ENCODE assay signal across 9 mouse cellular contexts in the genomic region with DNA sequence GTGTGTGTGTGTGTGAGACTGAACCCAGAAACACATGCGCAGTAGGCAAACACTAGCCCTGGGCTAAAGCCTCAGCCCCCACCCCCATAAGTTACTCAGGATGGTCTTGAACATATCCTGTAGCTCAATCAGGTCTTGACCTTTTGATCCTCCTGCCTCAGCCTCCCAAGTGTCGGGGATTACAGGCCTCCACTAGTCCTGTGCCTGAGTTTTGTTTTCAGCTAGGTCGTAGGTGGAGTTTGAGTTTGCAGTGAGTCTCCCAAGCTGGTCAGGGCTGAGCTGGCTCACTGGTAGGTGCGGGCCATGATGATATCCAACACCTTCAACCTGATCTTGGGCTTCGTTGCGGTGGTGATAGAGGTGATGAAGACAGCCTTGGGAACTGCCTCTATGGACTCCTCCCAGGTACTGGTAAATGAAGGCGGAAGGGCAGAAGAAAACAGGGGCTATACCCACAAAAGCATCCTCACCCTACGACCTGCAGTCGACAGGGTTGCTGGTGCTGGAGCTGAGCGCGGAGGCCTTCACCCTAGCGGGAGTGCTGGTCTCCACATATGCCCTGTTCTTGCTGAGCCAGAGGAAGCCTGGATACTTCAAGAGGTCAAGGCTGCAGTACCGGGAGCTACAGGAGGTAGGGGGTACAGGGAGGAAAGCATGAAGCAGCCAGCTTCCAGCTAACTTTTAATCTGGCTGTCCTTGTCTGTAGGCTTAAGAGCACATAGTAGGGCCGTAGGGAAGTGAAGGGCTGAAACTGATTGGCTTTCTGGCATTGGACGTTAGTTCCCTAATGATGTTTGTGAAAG. TPM values are rescaled to one million over a fixed set of nuclear protein-coding genes. Genes with fewer than 3 reads are reported as not detected.
A peak's percentile ranks its signal among the peaks of the same experiment; 100 is the strongest.
DNase-seq lines count a peak whose midpoint lies in the region; ATAC-seq and TF ChIP-seq lines count a peak whose summit lies in the region.
"Had no signal": no experiment of that assay in that cellular context is flagged by ENCODE, and none has a peak within 500 bp of the region (broad histone marks: within the 10 kb centered on the region; RNA-seq: fewer than 3 reads in every experiment).

No protein-coding gene starts in this region.

- peak overlapping the region; percentile 86 for H3K9ac ChIP-seq in heart, embryonic 12.5 days
- peak overlapping the region; percentile 88 for H3K9ac ChIP-seq in MEL (ENCODE audit: control insufficient read depth, low read depth, low read length, poor library complexity, severe bottlenecking)
- no peak overlapping the region for H3K9ac ChIP-seq in heart, postnatal 0 days (replicated peaks; ENCODE audit: low read depth, low read length)
- H3K9ac ChIP-seq in midbrain, embryonic 12.5 days (replicated peaks) = peak overlapping the region; percentile 78

- H3K4me3 ChIP-seq in heart, embryonic 12.5 days = peak overlapping the region; percentile 60
- peak overlapping the region; percentile 77 to 84; a peak in 3 of 4 replicates for H3K4me3 ChIP-seq in MEL (ENCODE audit: control insufficient read depth in 1 of 2, insufficient read depth in 1 of 2, low read depth in 2 of 2, low read length in 2 of 2)
- no peak overlapping the region for H3K4me3 ChIP-seq in heart, postnatal 0 days (ENCODE audit: low read depth, low read length)
- peak overlapping the region; percentile 59 for H3K4me3 ChIP-seq in midbrain, embryonic 12.5 days

- DNase-seq in heart, adult 9 months (ENCODE audit: low spot score in 2 of 2) = no peak
- peak; percentile 25 for DNase-seq in MEL (ENCODE audit: low read depth, low spot score)
- no peak for DNase-seq in heart, postnatal 0 days (ENCODE audit: low spot score)
- no peak for DNase-seq in embryo, embryonic 10 days (ENCODE audit: low spot score)
- no peak for DNase-seq in lung, postnatal 4 days

- H3K4me1 ChIP-seq in heart, embryonic 12.5 days (replicated peaks) = peaks cover 58% of the 10 kb centered on the region
- peaks cover 3 to 40% of the 10 kb centered on the region in 2 experiments; a peak in 3 of 4 replicates for H3K4me1 ChIP-seq in MEL (ENCODE audit: control insufficient read depth in 1 of 2, insufficient read depth in 2 of 2, low read length in 2 of 2)
- peaks cover 39% of the 10 kb centered on the region for H3K4me1 ChIP-seq in heart, postnatal 0 days (ENCODE audit: control insufficient read depth, insufficient read depth)
- H3K4me1 ChIP-seq in midbrain, embryonic 12.5 days = peaks cover 59% of the 10 kb centered on the region

- H3K4me2 ChIP-seq in heart, embryonic 12.5 days = peak overlapping the region; percentile 71
- H3K4me2 ChIP-seq in heart, postnatal 0 days (ENCODE audit: low read depth, low read length) = peak overlapping the region; percentile 71
- H3K4me2 ChIP-seq in midbrain, embryonic 12.5 days (replicated peaks) = peak overlapping the region; percentile 56

- TF ChIP-seq EP300 in MEL (IDR thresholded peaks at IDR 0.05; ENCODE audit: low read depth in 1 of 2, low read length in 2 of 2) = no peak
- TF ChIP-seq EP300 in heart, postnatal 0 days (IDR thresholded peaks at IDR 0.05; ENCODE audit: low read depth) = no peak

- H3K27ac ChIP-seq in heart, embryonic 12.5 days (ENCODE audit: poor library complexity, severe bottlenecking) = no peak overlapping the region
- H3K27ac ChIP-seq in MEL (ENCODE audit: control insufficient read depth, low read depth, low read length) = no peak overlapping the region
- H3K27ac ChIP-seq in heart, postnatal 0 days (ENCODE audit: low read depth) = peak overlapping the region; percentile 99; the same call in 1 of the 2 replicates
- peak overlapping the region; percentile 98; the same call in 1 of the 2 replicates for H3K27ac ChIP-seq in midbrain, embryonic 12.5 days (replicated peaks)

- no peaks in the 10 kb centered on the region for H3K36me3 ChIP-seq in heart, embryonic 12.5 days
- H3K36me3 ChIP-seq in MEL (ENCODE audit: control insufficient read depth in 1 of 2, insufficient read depth in 2 of 2, low read length in 2 of 2) = peaks cover 0 to 23% of the 10 kb centered on the region in 2 experiments; a peak in 2 of 4 replicates
- no peaks in the 10 kb centered on the region for H3K36me3 ChIP-seq in heart, postnatal 0 days (replicated peaks; ENCODE audit: control insufficient read depth, insufficient read depth, low read length)
- H3K36me3 ChIP-seq in midbrain, embryonic 12.5 days = no peaks in the 10 kb centered on the region

- 83% methylated on average over 15 of the region's 15 CpGs for WGBS in heart, embryonic 12.5 days
- 89% methylated on average over 15 of the region's 15 CpGs for WGBS in heart, postnatal 0 days
- WGBS in midbrain, embryonic 12.5 days = 86% methylated on average over 15 of the region's 15 CpGs

- H3K79me2 ChIP-seq in MEL (ENCODE audit: control insufficient read depth, insufficient read depth, low read length, poor library complexity) = peaks cover 14% of the 10 kb centered on the region

- TF ChIP-seq CTCF in MEL (IDR thresholded peaks at IDR 0.05 in 2 of 3, conservative IDR thresholded peaks at IDR 0.05 in 1 of 3; ENCODE audit: control insufficient read depth in 1 of 3, insufficient read depth in 1 of 3, low read depth in 2 of 3, low read length in 3 of 3, poor library complexity in 1 of 3, severe bottlenecking in 1 of 3) = no peak
- TF ChIP-seq CTCF in heart, postnatal 0 days (IDR thresholded peaks at IDR 0.05; ENCODE audit: low read depth) = no peak

- no peaks in the 10 kb centered on the region for H3K27me3 ChIP-seq in heart, embryonic 12.5 days (replicated peaks)
- no peaks in the 10 kb centered on the region for H3K27me3 ChIP-seq in MEL (ENCODE audit: control insufficient read depth in 1 of 2, insufficient read depth in 2 of 2, low read length in 2 of 2)
- no peaks in the 10 kb centered on the region for H3K27me3 ChIP-seq in heart, postnatal 0 days (ENCODE audit: control insufficient read depth, insufficient read depth, low read length)
- H3K27me3 ChIP-seq in midbrain, embryonic 12.5 days = no peaks in the 10 kb centered on the region

- no peak for ATAC-seq in heart, embryonic 12.5 days (ENCODE audit: insufficient number of reproducible peaks, low FRiP score)
- ATAC-seq in heart, postnatal 0 days (ENCODE audit: insufficient read depth, low read depth) = no peak
- no peak for ATAC-seq in midbrain, embryonic 12.5 days (ENCODE audit: low FRiP score, low read depth)
- no peak for ATAC-seq in activated CD4-positive, CD25-positive, alpha-beta regulatory T cell, adult 4 months

- H3K9me3 ChIP-seq in heart, embryonic 12.5 days (replicated peaks) = no peaks in the 10 kb centered on the region
- no peaks in the 10 kb centered on the region for H3K9me3 ChIP-seq in MEL (replicated peaks; ENCODE audit: insufficient read depth, low read length)
- no peaks in the 10 kb centered on the region for H3K9me3 ChIP-seq in heart, postnatal 0 days (replicated peaks; ENCODE audit: control insufficient read depth, low read length)
- no peaks in the 10 kb centered on the region for H3K9me3 ChIP-seq in midbrain, embryonic 12.5 days

- no peak for TF ChIP-seq RAD21 in MEL (IDR thresholded peaks at IDR 0.05; ENCODE audit: low read depth, low read length)

- TF ChIP-seq POLR2A in MEL (IDR thresholded peaks at IDR 0.05; ENCODE audit: control insufficient read depth in 1 of 2, insufficient read depth in 1 of 2, low read depth in 1 of 2, low read length in 2 of 2, poor library complexity in 1 of 2) = no peak

TF ChIP-seq in MEL, 35 proteins besides CTCF, POLR2A, EP300 and RAD21 (continues in another document):
- TF ChIP-seq USF1 (IDR thresholded peaks at IDR 0.05; ENCODE audit: low read depth, low read length) = no peak

RNA-seq across cellular contexts. Expression of a gene that starts 2.1 kb away (rescaled TPM):
- polyA plus RNA-seq in heart, embryonic 12.5 days (2016; fragmentation: Nextera tagmentation; extraction: Ambion mirVana) = 21.5 and 23.6 TPM in 2 replicates
- total RNA-seq in MEL (2012; rRNA removed) = 32.1 and 36.3 TPM in 2 replicates
- polyA plus RNA-seq in MEL (2012; ENCODE audit: insufficient read depth in 1 of 2, insufficient read length in 2 of 2, low read depth in 1 of 2, low replicate concordance in 2 of 2, missing spikeins in 1 of 2) = 10 to 100 TPM in 1 of 2 experiments, not detected in 1; 46.9 TPM
- 41.2 and 51.6 TPM in 2 replicates for total RNA-seq in heart, postnatal 0 days (2014; rRNA removed; ENCODE audit: low replicate concordance)
- 12.7 and 13.9 TPM in 2 replicates for polyA plus RNA-seq in heart, postnatal 0 days (2015; fragmentation: Nextera tagmentation; extraction: Ambion mirVana)
- 111 and 112 TPM in 2 replicates for polyA plus RNA-seq in midbrain, embryonic 12.5 days (2016; fragmentation: Nextera tagmentation; extraction: Ambion mirVana)
- 1 to 10 TPM; 1.9 to 2.2 TPM for polyA plus RNA-seq in activated CD4-positive, CD25-positive, alpha-beta regulatory T cell, adult 4 months (2017; shearing (Covaris generic))

RNA-seq across cellular contexts. Expression of a gene that starts 3.0 kb away (rescaled TPM):
- 0.50 and 0.80 TPM in 2 replicates for polyA plus RNA-seq in heart, embryonic 12.5 days (2016; fragmentation: Nextera tagmentation; extraction: Ambion mirVana)
- total RNA-seq in MEL (2012; rRNA removed) = 0.39 and 0.46 TPM in 2 replicates
- polyA plus RNA-seq in MEL (2012; ENCODE audit: insufficient read depth in 1 of 2, insufficient read length in 2 of 2, low read depth in 1 of 2, low replicate concordance in 2 of 2, missing spikeins in 1 of 2) = 1 to 10 TPM in 1 of 2 experiments, not detected in 1; 3.6 TPM
- total RNA-seq in heart, postnatal 0 days (2014; rRNA removed; ENCODE audit: low replicate concordance) = 0.57 TPM in 1 of 2 replicates, not detected in the other
- 0.18 and 1.0 TPM in 2 replicates for polyA plus RNA-seq in heart, postnatal 0 days (2015; fragmentation: Nextera tagmentation; extraction: Ambion mirVana)
- polyA plus RNA-seq in midbrain, embryonic 12.5 days (2016; fragmentation: Nextera tagmentation; extraction: Ambion mirVana) = 1.0 and 2.1 TPM in 2 replicates
- under 1 TPM in 1 of 2 experiments, not detected in 1; 0.98 TPM for polyA plus RNA-seq in activated CD4-positive, CD25-positive, alpha-beta regulatory T cell, adult 4 months (2017; shearing (Covaris generic))

RNA-seq across cellular contexts. Expression of a gene that starts 23.8 kb away (rescaled TPM):
- polyA plus RNA-seq in heart, embryonic 12.5 days (2016; fragmentation: Nextera tagmentation; extraction: Ambion mirVana) = not detected in 2 replicates
- not detected in 2 replicates for total RNA-seq in MEL (2012; rRNA removed)
- polyA plus RNA-seq in MEL (2012; ENCODE audit: insufficient read depth in 1 of 2, insufficient read length in 2 of 2, low read depth in 1 of 2, low replicate concordance in 2 of 2, missing spikeins in 1 of 2) = not detected
- total RNA-seq in heart, postnatal 0 days (2014; rRNA removed; ENCODE audit: low replicate concordance) = not detected in 2 replicates
- not detected in 2 replicates for polyA plus RNA-seq in heart, postnatal 0 days (2015; fragmentation: Nextera tagmentation; extraction: Ambion mirVana)
- polyA plus RNA-seq in midbrain, embryonic 12.5 days (2016; fragmentation: Nextera tagmentation; extraction: Ambion mirVana) = not detected in 2 replicates
- polyA plus RNA-seq in activated CD4-positive, CD25-positive, alpha-beta regulatory T cell, adult 4 months (2017; shearing (Covaris generic)) = not detected
- polyA plus RNA-seq: large intestine, adult 2 months had no signal

RNA-seq across cellular contexts. Expression of a gene that starts 33.9 kb away (rescaled TPM):
- 104 and 111 TPM in 2 replicates for polyA plus RNA-seq in heart, embryonic 12.5 days (2016; fragmentation: Nextera tagmentation; extraction: Ambion mirVana)
- total RNA-seq in MEL (2012; rRNA removed) = 6.4 and 9.9 TPM in 2 replicates
- polyA plus RNA-seq in MEL (2012; ENCODE audit: insufficient read depth in 1 of 2, insufficient read length in 2 of 2, low read depth in 1 of 2, low replicate concordance in 2 of 2, missing spikeins in 1 of 2) = 100 to 1,000 TPM in 1 of 2 experiments, 10 to 100 TPM in 1; 37.5 to 150 TPM
- total RNA-seq in heart, postnatal 0 days (2014; rRNA removed; ENCODE audit: low replicate concordance) = 35.4 and 36.4 TPM in 2 replicates
- polyA plus RNA-seq in heart, postnatal 0 days (2015; fragmentation: Nextera tagmentation; extraction: Ambion mirVana) = 26.9 and 27.6 TPM in 2 replicates
- polyA plus RNA-seq in midbrain, embryonic 12.5 days (2016; fragmentation: Nextera tagmentation; extraction: Ambion mirVana) = 116 and 122 TPM in 2 replicates
- polyA plus RNA-seq in activated CD4-positive, CD25-positive, alpha-beta regulatory T cell, adult 4 months (2017; shearing (Covaris generic)) = not detected

Comparison
In these comparisons a context has a peak if more than half of its experiments do, and no peak if none do; other contexts are left out.
1. H3K27ac ChIP-seq: peak in heart, postnatal 0 days (single experiment) and midbrain, embryonic 12.5 days (single experiment); none in heart, embryonic 12.5 days (single experiment) and MEL (single experiment).
2. Peak in every context shown above with its lines, with median percentiles within 50 percentile points of each other: H3K4me2 ChIP-seq.